Mouse (Mus musculus) ES-Bruce4 (cell line): ENCODE measurements around the gene Cd1d1. TPM values are rescaled to one million over a fixed set of nuclear protein-coding genes. Genes with fewer than 3 reads are reported as not detected.

Experiments used
- H3K27ac ChIP-seq: 2 replicates; pipeline ENCODE4 v1.5.1; 2012; ENCODE audit warnings: low read length, inconsistent platforms; ENCODE audit not compliant: insufficient read depth
- H3K27me3 ChIP-seq: 2 replicates; pipeline ENCODE4 v1.6.1; 2012; ENCODE audit warnings: mild to moderate bottlenecking, low read length, inconsistent platforms; ENCODE audit not compliant: control insufficient read depth, poor library complexity, insufficient read depth, severe bottlenecking
- H3K36me3 ChIP-seq: 2 replicates; pipeline ENCODE4 v1.6.1; 2012; ENCODE audit warnings: inconsistent platforms, mild to moderate bottlenecking, low read length, moderate library complexity; ENCODE audit not compliant: control insufficient read depth, poor library complexity, insufficient read depth, severe bottlenecking
- H3K4me1 ChIP-seq: one replicate; pipeline ENCODE4 v1.8.1; 2011; ENCODE audit warnings: low read length; ENCODE audit not compliant: control insufficient read depth, insufficient read depth
- H3K4me3 ChIP-seq: 2 replicates; pipeline ENCODE4 v1.5.1; 2011; ENCODE audit warnings: low read depth, mild to moderate bottlenecking, low read length
- H3K9ac ChIP-seq: 2 replicates; pipeline ENCODE4 v1.6.1; 2012; ENCODE audit warnings: low read depth, mild to moderate bottlenecking, inconsistent platforms; ENCODE audit not compliant: poor library complexity, severe bottlenecking
- H3K9me3 ChIP-seq: replicated peaks from 2 replicates; pipeline ENCODE4 v1.6.1; 2012; ENCODE audit warnings: mild to moderate bottlenecking, low read length, inconsistent platforms; ENCODE audit not compliant: control insufficient read depth, poor library complexity, insufficient read depth, severe bottlenecking
- CTCF ChIP-seq: IDR thresholded peaks from one replicate; pipeline ENCODE4 v1.8.1; 2011; ENCODE audit warnings: low read depth, low read length
- EP300 ChIP-seq: IDR thresholded peaks from 2 replicates; pipeline ENCODE4 v1.6.1; 2011; ENCODE audit warnings: low read depth, low read length; ENCODE audit not compliant: insufficient read depth
- POLR2A ChIP-seq: IDR thresholded peaks from one replicate; pipeline ENCODE4 v1.8.1; 2011; ENCODE audit warnings: low read length; ENCODE audit not compliant: insufficient read depth
- polyA plus RNA-seq: library from polyadenylated mRNA; stranded (reverse); fragments of >200 nt; gene quantifications from 2 replicates; pipeline ENCODE4 v1.2.4, GENCODE M21; 2011; ENCODE audit warnings: low read depth; ENCODE audit not compliant: missing spikeins, insufficient read depth, insufficient read length

The Cd1d1 gene
- polyA plus RNA-seq, 1 experiment = 2.8 TPM

- TF ChIP-seq EP300 (no peak), CTCF (no peak), POLR2A (no peak)
- no peak overlapping the region for H3K4me3 ChIP-seq
Measured at GRCm38 (mm10) chr3:86983382-86983781, 15.9 kb downstream of the Cd1d1 start.

GRCm38 (mm10) chr3:86976546-86976945, 22.7 kb downstream of the Cd1d1 start:
- no peak overlapping the region for H3K9ac ChIP-seq
- no peak overlapping the region for H3K27ac ChIP-seq

More at GRCm38 (mm10) chr3:86983382-86983781, 15.9 kb downstream of the Cd1d1 start:
- no peaks in the 10 kb centered on the region for H3K27me3 ChIP-seq
- H3K4me1 ChIP-seq = no peaks in the 10 kb centered on the region
- no peaks in the 10 kb centered on the region for H3K36me3 ChIP-seq
- H3K9me3 ChIP-seq = no peaks in the 10 kb centered on the region
- H3K27ac ChIP-seq = no peak overlapping the region
- no peak overlapping the region for H3K9ac ChIP-seq

GRCm38 (mm10) chr3:86975150-86975549, 24.1 kb downstream of the Cd1d1 start:
- Histone ChIP-seq H3K9ac (no peak overlapping the region), H3K27ac (no peak overlapping the region), H3K9me3 (no peaks in the 10 kb centered on the region), H3K4me3 (no peak overlapping the region), H3K27me3 (no peaks in the 10 kb centered on the region), H3K36me3 (no peaks in the 10 kb centered on the region), H3K4me1 (no peaks in the 10 kb centered on the region)
- TF ChIP-seq CTCF (no peak), EP300 (no peak), POLR2A (no peak)

More at GRCm38 (mm10) chr3:86976546-86976945, 22.7 kb downstream of the Cd1d1 start:
- no peak for TF ChIP-seq CTCF
- TF ChIP-seq POLR2A = no peak
- no peak for TF ChIP-seq EP300
- Histone ChIP-seq H3K9me3 (no peaks in the 10 kb centered on the region), H3K27me3 (no peaks in the 10 kb centered on the region), H3K4me3 (no peak overlapping the region), H3K4me1 (no peaks in the 10 kb centered on the region), H3K36me3 (no peaks in the 10 kb centered on the region)

- no peaks in the 10 kb centered on the region for H3K4me1 ChIP-seq
- H3K27ac ChIP-seq = no peak overlapping the region
- no peaks in the 10 kb centered on the region for H3K36me3 ChIP-seq
- H3K9me3 ChIP-seq = no peaks in the 10 kb centered on the region
- no peak overlapping the region for H3K9ac ChIP-seq
- no peak for TF ChIP-seq POLR2A
- no peak for TF ChIP-seq CTCF
- no peak for TF ChIP-seq EP300
- H3K4me3 ChIP-seq = no peak overlapping the region
- H3K27me3 ChIP-seq = no peaks in the 10 kb centered on the region; the same call in 1 of the 2 replicates
Measured at GRCm38 (mm10) chr3:86962665-86963435, 36.4 kb downstream of the Cd1d1 start.

- Histone ChIP-seq H3K9ac (no peak overlapping the region), H3K9me3 (no peaks in the 10 kb centered on the region), H3K27me3 (no peaks in the 10 kb centered on the region; the same call in 1 of the 2 replicates), H3K4me3 (no peak overlapping the region), H3K4me1 (no peaks in the 10 kb centered on the region), H3K36me3 (no peaks in the 10 kb centered on the region), H3K27ac (no peak overlapping the region)
- TF ChIP-seq CTCF = no peak
Measured at GRCm38 (mm10) chr3:86961395-86961669, 37.9 kb downstream of the Cd1d1 start.

GRCm38 (mm10) chr3:86960656-86961394, 38.4 kb downstream of the Cd1d1 start:
- no peak for TF ChIP-seq EP300
- TF ChIP-seq POLR2A = no peak
- TF ChIP-seq CTCF = no peak
- Histone ChIP-seq H3K4me1 (no peaks in the 10 kb centered on the region), H3K4me3 (no peak overlapping the region), H3K9ac (no peak overlapping the region), H3K27me3 (no peaks in the 10 kb centered on the region; the same call in 1 of the 2 replicates), H3K27ac (no peak overlapping the region), H3K36me3 (no peaks in the 10 kb centered on the region), H3K9me3 (no peaks in the 10 kb centered on the region)
